In genomic region chr3:84175337-84176315, GRCm38 (mm10) we compare ENCODE assay signal across 9 mouse cellular contexts. TPM values are rescaled to one million over a fixed set of nuclear protein-coding genes. Genes with fewer than 3 reads are reported as not detected.
DNase-seq lines count a peak whose midpoint lies in the region; ATAC-seq and TF ChIP-seq lines count a peak whose summit lies in the region.
"Had no signal": no experiment of that assay in that cellular context is flagged by ENCODE, and none has a peak within 500 bp of the region (broad histone marks: within the 10 kb centered on the region; RNA-seq: fewer than 3 reads in every experiment).

No protein-coding gene starts in this region.

- peak; percentile 77 to 79 for DNase-seq in B cell, adult 2 months
- peak; percentile 57 for DNase-seq in adrenal gland, adult 8-10 months
- peak; percentile 59 for DNase-seq in embryo, embryonic 11.5 days (ENCODE audit: low read depth, low spot score)
- peak; percentile 64 to 81 for DNase-seq in kidney, adult 8-10 months
- DNase-seq in limb, embryonic 14.5 days (ENCODE audit: low spot score) = peak; percentile 70
- DNase-seq in natural killer cell, adult 2 months (ENCODE audit: low spot score in 2 of 2) = peak; percentile 32 to 58
- peak; percentile 80 for DNase-seq in splenic B cell, adult 2 months (ENCODE audit: low read depth, low spot score)

- WGBS in limb, embryonic 14.5 days = 54% methylated on average over 7 of the region's 7 CpGs

- no peak overlapping the region for H3K4me3 ChIP-seq in limb, embryonic 14.5 days (replicated peaks; ENCODE audit: low read length)
- H3K4me3 ChIP-seq: embryonic facial prominence, embryonic 12.5 days had no signal

- peak; percentile 91 for ATAC-seq in granulocyte monocyte progenitor cell, adult 5-6 weeks (replicated peaks; ENCODE audit: poor library complexity, severe bottlenecking)
- ATAC-seq in limb, embryonic 14.5 days (ENCODE audit: low FRiP score, low read depth) = peak; percentile 71; the same call in 1 of the 2 replicates

- no peak overlapping the region for H3K4me2 ChIP-seq in limb, embryonic 14.5 days (replicated peaks; ENCODE audit: low read depth, low read length, severe bottlenecking)
- H3K4me2 ChIP-seq: embryonic facial prominence, embryonic 12.5 days had no signal

- TF ChIP-seq POLR2A in limb, embryonic 14.5 days (IDR thresholded peaks at IDR 0.05; ENCODE audit: borderline replicate concordance, extremely low read depth, insufficient read depth, insufficient read length) = no peak

- no peak overlapping the region for H3K27ac ChIP-seq in limb, embryonic 14.5 days (replicated peaks; ENCODE audit: low read depth, low read length)
- H3K27ac ChIP-seq: embryonic facial prominence, embryonic 12.5 days had no signal

- H3K9ac ChIP-seq in limb, embryonic 14.5 days (ENCODE audit: low read depth, low read length, severe bottlenecking) = no peak overlapping the region
- H3K9ac ChIP-seq: embryonic facial prominence, embryonic 12.5 days had no signal

- no peaks in the 10 kb centered on the region for H3K9me3 ChIP-seq in limb, embryonic 14.5 days (ENCODE audit: control insufficient read depth, low read length)
- H3K9me3 ChIP-seq: embryonic facial prominence, embryonic 12.5 days had no signal

- H3K36me3 ChIP-seq in limb, embryonic 14.5 days (ENCODE audit: control insufficient read depth, insufficient read depth, low read length) = no peaks in the 10 kb centered on the region
- no peaks in the 10 kb centered on the region for H3K36me3 ChIP-seq in splenic B cell, adult 2 months (ENCODE audit: control insufficient read depth, insufficient read depth, low read length, poor library complexity, severe bottlenecking)

- H3K27me3 ChIP-seq in limb, embryonic 14.5 days (ENCODE audit: control insufficient read depth, insufficient read depth, low read length) = no peaks in the 10 kb centered on the region
- no peaks in the 10 kb centered on the region for H3K27me3 ChIP-seq in splenic B cell, adult 2 months (ENCODE audit: control insufficient read depth, insufficient read depth, low read length, poor library complexity, severe bottlenecking)
- H3K27me3 ChIP-seq: embryonic facial prominence, embryonic 12.5 days had no signal

- no peaks in the 10 kb centered on the region for H3K4me1 ChIP-seq in limb, embryonic 14.5 days (ENCODE audit: control insufficient read depth, insufficient read depth, low read length)
- H3K4me1 ChIP-seq: embryonic facial prominence, embryonic 12.5 days had no signal

RNA-seq across cellular contexts. Expression of gene Gm6525, which starts 1.7 kb away (rescaled TPM):
- not detected for total RNA-seq in adrenal gland, adult 8-10 months (2022)
- total RNA-seq in granulocyte monocyte progenitor cell, adult 5-6 weeks (2014; fragmentation: Nextera tagmentation) = not detected in 2 replicates
- 0.15 TPM in 1 of 2 replicates, not detected in the other for total RNA-seq in granulocyte monocyte progenitor cell, adult 5-6 weeks (2017)
- polyA plus RNA-seq in limb, embryonic 14.5 days (2012; rRNA removed) = 0.26 and 0.39 TPM in 2 replicates
- 0.55 and 0.84 TPM in 2 replicates for polyA plus RNA-seq in limb, embryonic 14.5 days (2014; fragmentation: Nextera tagmentation; extraction: Ambion mirVana)

RNA-seq across cellular contexts. Expression of gene Mnd1, which starts 20.0 kb away (rescaled TPM):
- total RNA-seq in adrenal gland, adult 8-10 months (2022) = 1 to 10 TPM; 8.0 to 9.1 (median 8.6) TPM
- total RNA-seq in granulocyte monocyte progenitor cell, adult 5-6 weeks (2014; fragmentation: Nextera tagmentation) = 13.9 and 37.9 TPM in 2 replicates
- total RNA-seq in granulocyte monocyte progenitor cell, adult 5-6 weeks (2017) = 32.1 and 43.3 TPM in 2 replicates
- polyA plus RNA-seq in limb, embryonic 14.5 days (2012; rRNA removed) = 4.4 and 9.8 TPM in 2 replicates
- polyA plus RNA-seq in limb, embryonic 14.5 days (2014; fragmentation: Nextera tagmentation; extraction: Ambion mirVana) = 13.3 and 14.3 TPM in 2 replicates
